Mouse (Mus musculus): ENCODE measurements around the gene Pla2g4a. TPM values are rescaled to one million over a fixed set of nuclear protein-coding genes. Genes with fewer than 3 reads are reported as not detected.

Gene Pla2g4a
- polyA plus RNA-seq, 1 experiment from 2014 or later, result 12.2 TPM

- Histone ChIP-seq H3K4me2 (no peak overlapping the region), H3K9ac (no peak overlapping the region), H3K27ac (ENCODE audit: low read depth) (no peak overlapping the region), H3K27me3 (ENCODE audit: insufficient read depth, low read length) (no peaks in the 10 kb centered on the region), H3K4me1 (ENCODE audit: insufficient read depth) (no peaks in the 10 kb centered on the region), H3K9me3 (ENCODE audit: low read depth, low read length) (no peaks in the 10 kb centered on the region), H3K36me3 (ENCODE audit: insufficient read depth) (no peaks in the 10 kb centered on the region), H3K4me3 (ENCODE audit: low read depth, low read length) (no peak overlapping the region)
- ATAC-seq (ENCODE audit: insufficient read depth) (no peak), DNase-seq (no peak)
- TF ChIP-seq CTCF (IDR thresholded peaks at IDR 0.05; ENCODE audit: low read depth), result no peak
- WGBS, result 78% methylated on average over 1 of the region's 1 CpGs
Observed at GRCm38 (mm10) chr1:149950254-149950653, 10.8 kb downstream of the Pla2g4a start.

- Histone ChIP-seq H3K27ac (ENCODE audit: low read depth) (no peak overlapping the region), H3K4me2 (no peak overlapping the region), H3K9ac (no peak overlapping the region), H3K4me3 (ENCODE audit: low read depth, low read length) (no peak overlapping the region), H3K36me3 (ENCODE audit: insufficient read depth) (no peaks in the 10 kb centered on the region), H3K9me3 (ENCODE audit: low read depth, low read length) (no peaks in the 10 kb centered on the region), H3K4me1 (ENCODE audit: insufficient read depth) (no peaks in the 10 kb centered on the region), H3K27me3 (ENCODE audit: insufficient read depth, low read length) (no peaks in the 10 kb centered on the region)
- ATAC-seq (ENCODE audit: insufficient read depth) (no peak), DNase-seq (no peak)
- 82% methylated on average over 1 of the region's 1 CpGs for WGBS
- no peak for TF ChIP-seq CTCF (IDR thresholded peaks at IDR 0.05; ENCODE audit: low read depth)
Observed at GRCm38 (mm10) chr1:149949334-149949733, 11.8 kb downstream of the Pla2g4a start.

- ATAC-seq (ENCODE audit: insufficient read depth) (no peak), DNase-seq (no peak)
- Histone ChIP-seq H3K36me3 (ENCODE audit: insufficient read depth) (no peaks in the 10 kb centered on the region), H3K27me3 (ENCODE audit: insufficient read depth, low read length) (no peaks in the 10 kb centered on the region), H3K4me1 (ENCODE audit: insufficient read depth) (no peaks in the 10 kb centered on the region), H3K9me3 (ENCODE audit: low read depth, low read length) (no peaks in the 10 kb centered on the region), H3K9ac (no peak overlapping the region), H3K4me2 (no peak overlapping the region), H3K4me3 (ENCODE audit: low read depth, low read length) (no peak overlapping the region), H3K27ac (ENCODE audit: low read depth) (no peak overlapping the region)
- WGBS, result 83% methylated on average over 8 of the region's 8 CpGs
- TF ChIP-seq CTCF (IDR thresholded peaks at IDR 0.05; ENCODE audit: low read depth), result no peak
Observed at GRCm38 (mm10) chr1:149948066-149948825, 12.8 kb downstream of the Pla2g4a start.

GRCm38 (mm10) chr1:149946993-149947392 is 14.1 kb downstream of the Pla2g4a start:
- no peaks in the 10 kb centered on the region for H3K9me3 ChIP-seq (ENCODE audit: low read depth, low read length)
- H3K4me3 ChIP-seq (ENCODE audit: low read depth, low read length), result no peak overlapping the region
- no peak overlapping the region for H3K9ac ChIP-seq
- no peak overlapping the region for H3K27ac ChIP-seq (ENCODE audit: low read depth)
- DNase-seq, result no peak
- no peak overlapping the region for H3K4me2 ChIP-seq
- TF ChIP-seq CTCF (IDR thresholded peaks at IDR 0.05; ENCODE audit: low read depth), result no peak
- no peaks in the 10 kb centered on the region for H3K27me3 ChIP-seq (ENCODE audit: insufficient read depth, low read length)
- no peaks in the 10 kb centered on the region for H3K4me1 ChIP-seq (ENCODE audit: insufficient read depth)
- H3K36me3 ChIP-seq (ENCODE audit: insufficient read depth), result no peaks in the 10 kb centered on the region
- 74% methylated on average over 5 of the region's 5 CpGs for WGBS
- no peak for ATAC-seq (ENCODE audit: insufficient read depth)

- no peak for TF ChIP-seq CTCF (IDR thresholded peaks at IDR 0.05; ENCODE audit: low read depth)
- H3K4me2 ChIP-seq, result no peak overlapping the region
- no peaks in the 10 kb centered on the region for H3K36me3 ChIP-seq (ENCODE audit: insufficient read depth)
- H3K4me3 ChIP-seq (ENCODE audit: low read depth, low read length), result no peak overlapping the region
- DNase-seq (no peak), ATAC-seq (ENCODE audit: insufficient read depth) (no peak)
- no peak overlapping the region for H3K27ac ChIP-seq (ENCODE audit: low read depth)
- no peaks in the 10 kb centered on the region for H3K9me3 ChIP-seq (ENCODE audit: low read depth, low read length)
- H3K4me1 ChIP-seq (ENCODE audit: insufficient read depth), result no peaks in the 10 kb centered on the region
- 83% methylated on average over 3 of the region's 3 CpGs for WGBS
- no peak overlapping the region for H3K9ac ChIP-seq
- no peaks in the 10 kb centered on the region for H3K27me3 ChIP-seq (ENCODE audit: insufficient read depth, low read length)
Observed at GRCm38 (mm10) chr1:149946432-149946831, 14.7 kb downstream of the Pla2g4a start.

GRCm38 (mm10) chr1:149943611-149944010 is 17.5 kb downstream of the Pla2g4a start:
- 68% methylated on average over 2 of the region's 2 CpGs for WGBS
- no peak for ATAC-seq (ENCODE audit: insufficient read depth)
- H3K4me3 ChIP-seq (ENCODE audit: low read depth, low read length), result no peak overlapping the region

GRCm38 (mm10) chr1:149940301-149940700 is 20.8 kb downstream of the Pla2g4a start:
- Histone ChIP-seq H3K4me2 (no peak overlapping the region), H3K36me3 (ENCODE audit: insufficient read depth) (no peaks in the 10 kb centered on the region), H3K9ac (no peak overlapping the region), H3K4me1 (ENCODE audit: insufficient read depth) (no peaks in the 10 kb centered on the region), H3K9me3 (ENCODE audit: low read depth, low read length) (no peaks in the 10 kb centered on the region), H3K4me3 (ENCODE audit: low read depth, low read length) (no peak overlapping the region), H3K27ac (ENCODE audit: low read depth) (no peak overlapping the region), H3K27me3 (ENCODE audit: insufficient read depth, low read length) (no peaks in the 10 kb centered on the region)
- ATAC-seq (ENCODE audit: insufficient read depth) (no peak), DNase-seq (no peak)
- TF ChIP-seq CTCF (IDR thresholded peaks at IDR 0.05; ENCODE audit: low read depth), result no peak
- WGBS, result 69% methylated on average over 1 of the region's 1 CpGs

More at GRCm38 (mm10) chr1:149943611-149944010, 17.5 kb downstream of the Pla2g4a start:
- Histone ChIP-seq H3K9me3 (ENCODE audit: low read depth, low read length) (no peaks in the 10 kb centered on the region), H3K4me1 (ENCODE audit: insufficient read depth) (no peaks in the 10 kb centered on the region), H3K27ac (ENCODE audit: low read depth) (no peak overlapping the region), H3K27me3 (ENCODE audit: insufficient read depth, low read length) (no peaks in the 10 kb centered on the region), H3K36me3 (ENCODE audit: insufficient read depth) (no peaks in the 10 kb centered on the region), H3K9ac (no peak overlapping the region), H3K4me2 (no peak overlapping the region)
- TF ChIP-seq CTCF (IDR thresholded peaks at IDR 0.05; ENCODE audit: low read depth), result no peak
- no peak for DNase-seq

Data from lung, embryonic 14.5 days (tissue).